Mouse (Mus musculus) brain, embryonic 14.5 days (tissue): ENCODE measurements at regions not wholly inside any gene's neighbourhood (a gene's known extent, or its start where the extent isn't known, plus 50 kb on each side); places are given as distances from the start of the nearest gene placed in this dataset.

Experiments used
- CTCF ChIP-seq: fragments of 200-500 bp; IDR thresholded peaks from 2 replicates; pipeline ENCODE4 v1.5.1; 2012; ENCODE audit warnings: inconsistent platforms, mild to moderate bottlenecking, moderate library complexity, borderline replicate concordance; ENCODE audit not compliant: insufficient read depth, insufficient read length; ENCODE audit errors: extremely low read depth
- POLR2A ChIP-seq: fragments of 200-500 bp; IDR thresholded peaks from 2 replicates; pipeline ENCODE4 v1.6.1; 2012; ENCODE audit warnings: mild to moderate bottlenecking, inconsistent platforms, borderline replicate concordance; ENCODE audit not compliant: poor library complexity, insufficient read depth, insufficient read length, severe bottlenecking; ENCODE audit errors: extremely low read depth

DNA sequence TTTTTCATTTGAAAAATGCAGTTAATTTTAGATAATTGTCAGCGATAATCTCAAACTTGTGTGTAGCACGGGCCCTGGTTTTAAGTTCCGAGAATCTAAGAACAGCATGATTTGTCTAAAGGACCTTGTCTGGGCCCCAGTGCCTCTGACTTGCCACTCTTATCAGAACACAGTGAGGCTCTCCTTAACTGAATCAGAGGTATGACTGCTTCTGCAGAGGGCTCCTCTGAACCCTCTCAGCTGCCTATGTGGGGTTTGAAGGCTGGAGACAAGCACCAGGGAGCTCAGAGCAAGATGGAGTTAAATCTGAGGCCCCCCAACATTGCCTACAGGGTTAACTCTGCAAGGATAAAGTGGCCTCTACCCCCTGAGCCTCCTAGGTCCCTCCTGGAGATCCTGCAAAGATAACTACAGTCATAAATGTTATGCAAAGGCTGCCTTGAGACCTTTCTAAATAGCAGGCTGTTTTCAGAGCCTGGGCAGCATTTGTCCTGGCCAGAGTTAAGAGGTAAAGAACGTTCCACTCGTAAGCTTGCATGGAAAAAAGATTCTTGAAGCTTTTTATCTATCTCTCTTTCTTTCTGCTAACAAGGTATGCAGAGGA, 118.4 kb upstream of the Maf start:
- TF ChIP-seq POLR2A (no peak), CTCF (no peak)
